Mouse (Mus musculus): ENCODE measurements around the gene Slc44a2.
A peak's percentile ranks its signal among the peaks of the same experiment; 100 is the strongest.
"Not testable (repeated sequence)": the region's sequence is repeated elsewhere in the genome, so short reads cannot be mapped to it uniquely, and the experiment has no call there.

Gene Slc44a2

DNA sequence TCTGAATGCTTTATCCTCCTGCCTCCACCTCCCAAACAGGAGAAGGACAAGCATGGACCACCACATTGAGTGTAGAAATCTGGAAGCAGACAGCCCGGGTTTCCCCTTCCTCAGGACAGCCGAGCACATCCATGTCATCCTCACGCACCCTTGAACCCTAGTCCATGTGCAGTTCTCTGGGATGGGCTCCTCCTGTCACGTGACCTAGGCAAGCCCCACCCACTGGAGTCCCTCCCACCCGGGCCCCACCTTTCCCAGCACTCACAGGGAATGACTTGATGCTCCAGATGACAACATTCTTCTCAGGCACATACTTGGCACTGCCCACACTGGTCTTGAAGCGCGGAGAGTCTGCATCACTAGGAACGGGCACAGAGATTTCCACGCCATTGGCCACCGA lies 21.5 kb upstream of the Slc44a2 start:
- DNase-seq (ENCODE audit: low spot score in 2 of 2), result no peak

- DNase-seq (ENCODE audit: low spot score in 2 of 2), result no peak
These were observed 15.4 kb upstream of the Slc44a2 start for GRCm38 (mm10) chr9:21305065-21305464.

DNA sequence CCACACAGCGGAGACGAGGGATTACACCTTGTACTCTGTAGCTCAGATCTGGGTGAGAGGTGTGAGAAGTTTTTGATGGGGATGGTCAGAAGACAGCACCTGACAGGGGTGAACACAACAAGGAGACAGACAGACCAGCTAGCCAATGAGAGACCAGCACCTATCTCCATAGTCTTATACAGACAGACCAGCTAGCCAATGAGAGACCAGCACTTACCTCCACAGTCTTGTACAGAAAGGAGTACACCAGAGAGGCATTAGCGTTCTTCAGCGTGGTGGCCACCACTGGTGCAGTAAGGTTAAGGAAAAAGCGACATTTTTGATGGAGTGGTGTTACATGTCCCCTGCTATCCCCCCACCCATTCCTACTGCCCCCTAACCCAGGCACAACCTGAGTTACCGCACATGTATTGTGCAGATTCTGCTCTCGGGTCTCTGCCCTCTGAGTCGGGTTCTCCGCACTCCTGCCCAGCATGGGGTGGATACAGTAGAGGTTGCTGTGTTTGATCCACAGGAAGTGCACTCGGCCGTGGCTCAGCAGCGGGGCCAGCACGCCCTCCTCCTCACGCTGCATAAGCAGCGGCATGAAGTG lies 11.3 kb upstream of the Slc44a2 start:
- no peak for DNase-seq (ENCODE audit: low spot score in 2 of 2)

GRCm38 (mm10) chr9:21311695-21312094 lies 8.8 kb upstream of the Slc44a2 start:
- no peak for DNase-seq (ENCODE audit: low spot score in 2 of 2)

DNA sequence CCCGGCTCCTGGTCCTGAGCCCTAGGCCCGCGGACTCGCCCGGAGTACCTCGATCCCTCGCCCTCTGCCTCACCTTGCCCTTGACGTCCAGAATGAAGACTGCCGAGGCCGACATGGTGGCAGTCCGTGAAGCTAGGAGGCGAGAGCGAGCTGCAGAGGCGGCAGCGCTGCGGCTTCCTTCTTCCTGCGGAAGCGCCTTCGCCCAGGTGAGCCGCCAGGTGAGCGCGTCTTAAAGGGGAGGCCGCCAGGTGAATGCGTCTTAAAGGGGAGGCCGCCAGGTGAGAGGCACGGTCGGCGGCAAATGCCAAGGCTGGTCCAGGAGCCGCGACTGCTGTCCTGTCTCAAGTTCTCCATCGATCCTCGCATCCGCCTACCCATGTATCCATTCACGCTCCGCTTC lies 8.4 kb upstream of the Slc44a2 start, which contains the start of gene Ap1m2:
TSS of gene Ap1m2 (minus strand) at position 204 of the 400 bp plus-strand sequence.
- no peak for DNase-seq (ENCODE audit: low spot score in 2 of 2)

DNA sequence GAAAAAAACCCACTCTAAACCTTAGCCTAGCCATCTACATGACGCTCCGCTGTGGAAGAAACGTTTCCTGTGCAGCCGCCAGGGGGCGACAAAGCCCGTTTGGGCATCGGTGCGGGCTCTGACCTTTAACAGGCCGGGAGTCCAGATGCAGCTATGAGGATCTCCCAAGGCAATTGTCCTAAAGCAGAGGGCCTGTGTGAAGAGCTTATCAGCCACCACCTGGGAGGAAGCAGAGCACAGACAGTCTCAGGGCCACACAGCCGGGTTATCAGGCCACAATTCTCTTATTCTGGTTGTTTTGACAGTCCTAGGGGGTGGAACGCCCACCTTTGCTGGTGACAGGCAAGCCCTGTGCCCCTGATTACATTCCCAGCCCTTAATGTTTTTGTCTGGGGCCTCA lies 7.1 kb upstream of the Slc44a2 start:
- DNase-seq (ENCODE audit: low spot score in 2 of 2), result peak; percentile 72 to 85

DNA sequence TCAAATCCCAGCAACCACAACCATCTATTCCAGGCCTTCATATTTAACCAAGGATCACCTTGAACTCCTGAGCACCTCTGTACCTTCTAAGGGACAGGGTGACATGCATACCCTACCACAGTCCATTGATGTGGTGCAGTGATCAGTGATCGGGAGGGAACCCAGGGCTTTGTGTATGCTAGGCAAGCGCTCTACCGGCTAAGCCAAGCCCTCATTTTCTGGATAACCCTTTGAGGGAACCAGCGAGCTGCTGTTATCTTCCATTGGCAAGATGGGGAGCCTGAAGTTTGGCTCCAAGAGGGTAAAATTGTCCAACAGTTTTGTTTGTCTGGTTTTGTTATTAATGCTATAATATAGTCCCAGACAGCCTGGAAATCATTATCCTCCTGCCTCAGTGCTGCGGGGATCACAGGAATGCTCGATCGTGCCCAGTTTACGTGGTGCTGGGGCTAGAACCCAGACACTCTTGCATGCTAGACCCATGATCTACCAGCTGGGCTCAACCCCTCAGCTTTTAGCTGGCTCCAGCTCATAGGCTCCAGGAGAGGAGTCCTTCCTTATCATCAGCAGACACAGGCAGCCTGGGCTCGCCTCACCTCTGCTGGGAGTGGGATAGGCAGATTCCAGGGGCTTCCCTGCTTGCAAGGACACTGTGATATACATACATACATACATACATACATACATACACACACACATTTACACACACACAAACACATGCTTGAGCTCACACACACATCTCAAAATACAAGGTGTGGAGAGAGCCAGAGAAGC lies 5.9 kb upstream of the Slc44a2 start:
- no peak for DNase-seq (ENCODE audit: low spot score in 2 of 2)

DNA sequence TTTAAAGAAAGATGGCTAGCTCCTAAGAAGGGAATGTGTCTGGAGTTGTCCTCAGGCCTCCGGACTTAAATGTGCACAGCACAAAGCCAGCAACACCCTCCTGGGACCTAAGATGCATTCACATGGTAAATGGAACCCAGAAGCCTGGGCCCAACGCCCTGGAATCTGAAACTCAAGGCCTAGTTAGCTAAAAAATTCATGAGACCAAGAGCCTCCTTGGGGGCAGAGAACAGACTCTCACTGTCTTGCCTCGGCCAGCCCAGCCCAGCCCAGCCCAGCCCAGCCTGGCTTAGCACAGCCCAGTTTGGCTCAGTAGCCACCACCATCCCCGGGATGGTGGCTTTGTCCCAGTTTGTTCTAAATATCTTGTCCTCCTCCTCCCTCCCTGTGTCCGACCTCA lies 5.1 kb upstream of the Slc44a2 start:
- DNase-seq (ENCODE audit: low spot score in 2 of 2), result no peak

- no peak for DNase-seq (ENCODE audit: low spot score in 2 of 2)
These were observed 3.8 kb upstream of the Slc44a2 start for GRCm38 (mm10) chr9:21316696-21317095.

- no peak for DNase-seq (ENCODE audit: low spot score in 2 of 2)
These were observed 1.7 kb upstream of the Slc44a2 start for GRCm38 (mm10) chr9:21318792-21319191.

DNA sequence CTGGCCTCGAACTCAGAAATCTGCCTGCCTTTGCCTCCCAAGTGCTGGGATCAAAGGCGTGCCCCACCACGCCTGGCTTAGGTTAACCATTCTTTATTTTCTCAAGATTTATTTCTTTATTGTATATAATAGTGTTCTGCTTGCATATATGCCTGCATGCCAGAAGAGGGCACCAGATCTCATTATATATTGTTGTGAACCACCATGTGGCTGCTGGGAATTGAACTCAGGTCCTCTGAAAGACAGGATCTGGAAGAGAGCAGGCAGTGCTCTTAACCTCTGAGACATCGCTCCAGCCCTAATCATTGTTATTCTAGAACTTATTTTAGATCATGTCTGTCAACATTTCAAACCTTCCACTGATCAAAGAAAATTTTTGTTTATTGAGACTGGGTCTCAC lies 995 bp upstream of the Slc44a2 start:
- no peak for DNase-seq (ENCODE audit: low spot score in 2 of 2)

DNA sequence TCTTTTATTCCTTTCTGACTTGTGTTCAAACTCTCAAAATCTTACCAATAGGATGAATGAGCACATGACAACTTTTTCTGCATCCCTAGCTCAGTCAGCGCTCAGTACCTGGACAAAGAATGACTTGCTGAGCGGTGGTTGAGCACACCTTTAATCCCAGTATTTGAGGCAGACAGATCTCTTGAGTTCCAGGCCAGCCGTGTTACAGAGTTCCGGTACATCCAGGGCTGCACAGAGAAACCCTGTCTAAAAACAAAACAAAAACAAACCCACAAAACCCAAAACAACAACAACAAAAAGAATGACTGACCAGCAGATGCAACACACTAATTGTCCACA lies 249 bp upstream of the Slc44a2 start:
- DNase-seq (ENCODE audit: low spot score in 2 of 2), result no peak

DNA sequence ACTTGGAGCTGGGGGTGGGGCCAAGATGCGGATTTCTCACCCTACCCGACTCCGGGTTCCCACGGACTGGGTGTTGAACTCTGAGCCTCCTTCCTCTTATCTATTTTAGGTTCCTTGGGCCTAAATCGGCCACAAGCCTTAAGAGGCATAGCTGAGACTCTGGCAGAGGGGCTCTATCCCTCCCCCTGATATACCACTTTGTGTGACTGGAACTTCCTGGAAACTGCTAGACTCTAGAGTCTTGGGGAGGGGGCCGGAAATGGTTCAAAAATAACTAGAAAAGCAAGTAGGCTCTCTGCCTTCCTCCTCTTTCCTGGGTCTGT lies 976 bp downstream of the Slc44a2 start:
- peak; percentile 50 to 56 for DNase-seq (ENCODE audit: low spot score in 2 of 2)

GRCm38 (mm10) chr9:21322211-21322916 lies 1.9 kb downstream of the Slc44a2 start:
- DNase-seq (ENCODE audit: low spot score in 2 of 2), result peak; percentile 43 to 47

GRCm38 (mm10) chr9:21322917-21323297 lies 2.4 kb downstream of the Slc44a2 start:
- DNase-seq (ENCODE audit: low spot score in 2 of 2), result not testable (repeated sequence)

GRCm38 (mm10) chr9:21324269-21324668 lies 3.8 kb downstream of the Slc44a2 start:
- DNase-seq (ENCODE audit: low spot score in 2 of 2), result no peak

GRCm38 (mm10) chr9:21327569-21327968 lies 7.1 kb downstream of the Slc44a2 start:
- DNase-seq (ENCODE audit: low spot score in 2 of 2), result no peak

GRCm38 (mm10) chr9:21328041-21328440 lies 7.5 kb downstream of the Slc44a2 start:
- no peak for DNase-seq (ENCODE audit: low spot score in 2 of 2)

GRCm38 (mm10) chr9:21329041-21329440 lies 8.5 kb downstream of the Slc44a2 start:
- no peak for DNase-seq (ENCODE audit: low spot score in 2 of 2)

- DNase-seq (ENCODE audit: low spot score in 2 of 2), result no peak
These were observed 9.3 kb downstream of the Slc44a2 start for GRCm38 (mm10) chr9:21329699-21330289.

DNA sequence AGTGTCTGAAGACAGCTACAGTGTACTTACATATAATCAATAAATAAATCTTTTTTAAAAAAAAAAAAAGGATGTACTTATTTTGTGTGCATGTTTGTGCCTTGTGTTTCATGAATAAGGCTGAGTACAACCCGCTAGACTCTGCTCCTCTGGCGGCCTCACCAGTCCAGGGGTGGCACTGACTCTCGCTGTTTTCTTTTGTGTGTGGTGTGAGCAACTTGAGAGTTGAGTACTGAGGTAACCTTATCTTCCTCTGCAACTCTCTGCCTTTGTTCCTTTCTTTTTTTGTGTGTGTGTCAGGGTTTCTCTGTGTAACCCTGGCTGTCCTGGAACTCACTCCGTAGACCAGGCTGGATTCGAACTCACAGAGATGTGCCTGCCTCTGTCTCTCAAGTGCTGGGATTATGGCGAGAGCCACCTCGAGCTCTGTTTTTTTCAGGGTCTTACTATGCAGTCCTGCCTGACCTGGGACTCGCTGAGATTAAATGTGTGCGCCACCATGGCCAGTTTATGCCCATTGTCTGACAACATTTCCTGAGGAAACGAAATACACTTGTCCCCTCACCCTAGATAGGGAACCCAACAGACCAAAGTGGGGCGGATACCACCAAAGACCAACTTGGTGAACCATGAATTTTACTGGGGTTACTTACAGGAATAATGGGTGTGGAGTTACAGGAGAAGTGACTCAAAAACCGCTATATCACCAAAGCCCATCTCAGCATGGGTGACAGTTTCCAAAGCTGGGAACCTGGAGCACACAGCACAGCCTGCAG lies 11.1 kb downstream of the Slc44a2 start:
- no peak for DNase-seq (ENCODE audit: low spot score in 2 of 2)
